Mouse (Mus musculus): ENCODE measurements around the gene Oasl1.
A peak's percentile ranks its signal among the peaks of the same experiment; 100 is the strongest.
"Not testable (repeated sequence)": the region's sequence is repeated elsewhere in the genome, so short reads cannot be mapped to it uniquely, and the experiment has no call there.

Oasl1 gene

GRCm38 (mm10) chr5:114926153-114926684 is 3.2 kb downstream of the Oasl1 start:
- no peak for DNase-seq (ENCODE audit: low read depth, low spot score)

GRCm38 (mm10) chr5:114926753-114927152 is 3.7 kb downstream of the Oasl1 start:
- DNase-seq (ENCODE audit: low read depth, low spot score) = no peak

- peak; percentile 83 for DNase-seq (ENCODE audit: low read depth, low spot score)
Measured at GRCm38 (mm10) chr5:114931626-114932025, 8.6 kb downstream of the Oasl1 start.

DNA sequence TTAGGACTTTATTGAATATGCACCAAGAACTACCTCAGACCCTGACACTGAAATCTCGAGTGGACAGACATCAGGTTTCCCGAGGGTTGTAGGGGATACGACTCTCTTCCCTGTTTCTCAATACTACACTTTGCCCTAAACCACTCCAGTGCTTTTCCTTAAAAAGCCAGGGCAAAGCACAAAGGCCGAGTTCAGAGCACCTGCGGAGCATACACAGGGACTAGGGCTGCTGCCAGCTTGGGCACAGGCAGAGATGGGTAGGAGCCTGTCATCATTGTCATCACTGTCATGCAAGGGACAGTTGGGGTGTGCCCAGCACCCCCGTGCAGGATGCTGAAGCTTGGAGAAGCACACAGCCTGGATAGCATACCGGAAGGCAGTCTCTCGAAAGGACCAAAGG is 10.2 kb downstream of the Oasl1 start:
- DNase-seq (ENCODE audit: low read depth, low spot score) = no peak

DNA sequence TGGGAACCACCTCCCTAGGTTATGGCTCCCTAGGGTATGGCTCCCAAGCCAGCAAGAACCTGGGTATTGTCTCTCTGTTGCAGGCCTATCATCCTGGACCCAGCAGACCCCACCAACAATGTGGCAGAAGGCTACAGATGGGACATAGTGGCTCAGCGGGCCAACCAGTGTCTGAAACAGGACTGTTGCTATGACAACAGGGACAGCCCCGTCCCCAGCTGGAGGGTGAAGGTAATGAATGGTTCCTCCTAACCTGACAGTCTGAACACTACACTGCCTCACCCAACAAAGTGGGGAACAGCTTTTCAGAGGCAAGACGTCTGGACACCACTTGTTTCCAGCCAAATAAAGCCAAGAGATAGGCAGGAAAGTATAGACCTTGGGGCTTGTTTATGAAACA is 12.8 kb downstream of the Oasl1 start:
- DNase-seq (ENCODE audit: low read depth, low spot score) = peak; percentile 62

DNA sequence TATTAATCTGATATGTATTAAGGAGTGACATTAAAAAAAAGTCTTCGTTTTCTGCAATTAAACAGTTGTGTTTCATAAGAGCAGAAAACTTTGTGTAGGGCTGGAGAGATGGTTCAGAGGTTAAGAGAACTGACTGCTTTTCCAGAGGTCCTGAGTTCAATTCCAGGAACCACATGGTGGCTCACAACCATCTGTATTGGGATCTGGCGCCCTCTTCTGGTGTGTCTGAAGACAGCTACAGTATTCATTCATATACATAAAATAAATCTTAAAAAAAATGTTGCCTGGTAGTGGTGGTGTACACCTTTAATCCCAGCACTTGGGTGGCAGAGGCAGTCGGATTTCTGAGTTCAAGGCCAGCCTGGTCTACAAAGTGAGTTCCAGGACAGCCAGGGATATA is 18.1 kb downstream of the Oasl1 start:
- not testable (repeated sequence) for DNase-seq (ENCODE audit: low read depth, low spot score)

DNA sequence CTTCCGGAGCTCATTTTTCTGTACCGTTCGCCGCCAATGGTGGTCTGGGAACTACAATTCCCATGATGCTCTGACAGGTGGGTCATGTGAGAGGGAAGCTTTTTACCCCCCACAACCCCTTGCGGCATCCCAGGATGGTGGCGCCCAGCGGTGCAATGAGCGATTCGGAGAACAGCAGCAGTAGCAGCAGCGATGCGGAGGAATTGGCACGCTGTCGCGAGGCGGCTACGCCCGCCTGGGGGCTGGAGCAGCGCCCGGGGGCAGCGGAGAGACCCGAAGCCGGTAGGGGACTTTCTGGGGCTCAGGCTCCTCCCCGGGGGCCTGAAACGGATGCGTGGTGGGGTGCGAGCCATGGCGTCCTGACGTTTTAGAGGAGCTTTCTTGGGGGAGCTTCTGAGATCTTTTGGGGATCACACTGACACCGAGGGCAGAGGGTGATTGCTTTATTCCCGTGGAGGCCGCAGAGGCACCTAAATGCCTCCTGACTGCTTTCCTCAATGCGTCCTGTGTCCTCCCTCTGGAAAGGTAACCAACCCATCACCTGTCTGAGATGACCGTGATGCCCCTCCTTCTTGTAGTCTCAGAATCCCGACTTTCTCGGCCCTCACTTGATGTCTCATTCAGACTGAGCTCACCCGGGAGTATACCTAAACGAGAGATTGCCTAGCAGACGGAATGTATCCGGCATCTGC is 19.2 kb downstream of the Oasl1 start, which contains the start of gene 2210016L21Rik:
2210016L21Rik (plus strand) TSS at position 85 of the 692 bp plus-strand sequence.
- DNase-seq (ENCODE audit: low read depth, low spot score) = peak; percentile 95

DNA sequence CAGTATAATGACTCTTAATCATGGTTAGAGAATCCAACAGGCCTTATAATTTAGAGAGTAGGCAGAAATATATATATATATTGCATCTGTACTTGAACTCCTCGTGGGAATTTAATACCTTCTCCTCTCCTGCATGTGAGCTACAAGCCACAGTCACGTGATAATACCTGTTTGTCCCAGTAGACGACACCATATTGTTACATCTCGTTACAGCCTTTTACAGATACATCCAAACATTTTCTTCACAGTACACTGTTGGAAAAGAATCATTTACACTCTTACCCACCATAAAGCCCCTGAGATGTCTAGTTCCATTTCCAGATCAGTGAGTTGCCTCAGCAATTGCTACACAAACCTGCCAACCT is 19.7 kb downstream of the Oasl1 start:
- no peak for DNase-seq (ENCODE audit: low read depth, low spot score)

DNA sequence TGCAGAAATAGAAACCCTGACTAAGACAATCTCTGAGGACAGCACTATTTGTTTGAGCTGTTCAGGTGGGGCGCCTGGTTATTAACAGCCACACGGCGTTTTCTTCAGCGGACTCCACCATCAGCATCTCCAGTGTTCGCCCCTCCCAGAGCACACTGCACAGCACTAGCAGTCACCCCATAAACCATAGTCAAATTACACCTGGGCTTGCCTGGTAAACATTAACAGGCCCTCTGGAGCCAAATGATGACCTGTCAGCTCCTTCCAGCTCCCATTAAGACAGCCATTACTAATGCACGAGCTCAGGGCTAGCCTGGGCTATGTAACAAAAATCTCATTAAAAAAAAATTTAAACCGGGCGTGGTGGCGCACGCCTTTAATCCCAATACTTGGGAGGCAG is 22.0 kb downstream of the Oasl1 start:
- DNase-seq (ENCODE audit: low read depth, low spot score) = no peak

- DNase-seq (ENCODE audit: low read depth, low spot score) = no peak
Measured at GRCm38 (mm10) chr5:114948891-114949290, 25.9 kb downstream of the Oasl1 start.

GRCm38 (mm10) chr5:114949316-114949715 is 26.3 kb downstream of the Oasl1 start:
- no peak for DNase-seq (ENCODE audit: low read depth, low spot score)

DNA sequence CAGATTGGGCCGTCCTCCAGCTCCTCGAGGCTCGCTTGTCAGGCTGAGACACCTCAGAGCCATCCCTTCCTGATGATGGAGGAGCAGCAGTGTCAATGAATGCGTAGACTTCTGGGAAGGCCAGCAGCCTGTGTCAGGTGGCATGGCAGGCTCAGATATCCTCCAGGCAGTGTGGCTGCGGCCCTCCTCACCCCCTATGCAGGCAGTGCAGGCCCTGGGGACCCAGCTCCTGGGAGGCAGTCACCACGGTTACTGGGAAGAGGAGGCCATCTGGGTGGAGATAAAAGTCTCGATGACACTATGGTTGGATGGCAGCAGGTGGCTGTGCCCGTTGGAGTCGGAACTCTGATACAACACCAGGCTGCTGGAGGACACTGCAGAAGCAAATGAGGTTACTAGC is 26.8 kb downstream of the Oasl1 start:
- no peak for DNase-seq (ENCODE audit: low read depth, low spot score)

GRCm38 (mm10) chr5:114950669-114951068 is 27.6 kb downstream of the Oasl1 start:
- no peak for DNase-seq (ENCODE audit: low read depth, low spot score)

DNA sequence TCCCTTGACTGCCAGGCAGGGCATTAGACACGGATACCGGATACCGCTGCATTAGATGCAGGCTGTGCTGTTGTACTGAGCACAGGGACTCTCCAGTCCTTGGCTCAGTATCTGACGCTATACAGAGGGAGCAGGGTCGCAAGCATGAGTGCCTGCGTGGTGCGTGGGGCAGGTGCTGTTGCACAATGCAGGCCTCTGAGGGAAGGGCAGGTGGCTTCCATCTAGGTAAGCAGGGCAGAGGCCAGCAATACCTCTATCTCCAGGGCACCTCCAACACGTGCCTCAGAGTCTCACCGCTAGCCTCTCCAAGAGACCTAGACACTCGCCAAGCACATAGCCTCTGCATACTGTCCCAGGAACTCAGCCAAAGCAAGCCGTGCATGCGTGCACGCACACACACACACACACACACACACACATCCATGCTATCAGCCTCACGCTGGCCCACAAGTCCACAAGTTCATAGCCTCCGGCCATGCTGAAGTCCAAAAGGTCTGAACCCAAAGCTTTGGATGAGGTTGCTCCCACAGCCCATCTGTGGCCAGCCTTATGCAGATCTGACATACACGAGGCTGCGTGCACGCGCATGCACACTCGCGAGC is 28.3 kb downstream of the Oasl1 start:
- no peak for DNase-seq (ENCODE audit: low read depth, low spot score)

- DNase-seq (ENCODE audit: low read depth, low spot score) = no peak
Measured at GRCm38 (mm10) chr5:114953326-114953725, 30.3 kb downstream of the Oasl1 start.

DNA sequence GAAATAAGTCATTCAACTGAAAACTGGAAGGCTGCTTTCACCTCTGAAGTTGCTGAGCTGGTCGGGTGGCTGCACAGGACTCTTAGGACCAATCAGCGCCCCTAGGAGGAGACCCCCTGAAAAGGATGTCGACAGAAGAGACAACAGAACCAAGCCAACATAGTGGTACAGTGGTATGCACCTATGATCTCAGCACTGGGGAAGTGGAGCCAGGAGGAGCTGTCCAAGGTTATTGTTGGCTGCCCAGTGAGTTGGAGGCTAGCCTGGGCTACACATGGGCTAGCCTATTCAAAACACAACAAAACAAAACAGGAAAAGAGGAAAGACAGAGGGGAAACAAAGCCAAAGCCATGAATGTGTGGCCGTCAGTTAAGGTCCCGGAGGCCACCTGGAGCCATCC is 35.0 kb downstream of the Oasl1 start:
- DNase-seq (ENCODE audit: low read depth, low spot score) = no peak

GRCm38 (mm10) chr5:114961590-114962360 is 38.7 kb downstream of the Oasl1 start:
- DNase-seq (ENCODE audit: low read depth, low spot score) = no peak

GRCm38 (mm10) chr5:114964315-114964966 is 41.4 kb downstream of the Oasl1 start:
- DNase-seq (ENCODE audit: low read depth, low spot score) = no peak

DNA sequence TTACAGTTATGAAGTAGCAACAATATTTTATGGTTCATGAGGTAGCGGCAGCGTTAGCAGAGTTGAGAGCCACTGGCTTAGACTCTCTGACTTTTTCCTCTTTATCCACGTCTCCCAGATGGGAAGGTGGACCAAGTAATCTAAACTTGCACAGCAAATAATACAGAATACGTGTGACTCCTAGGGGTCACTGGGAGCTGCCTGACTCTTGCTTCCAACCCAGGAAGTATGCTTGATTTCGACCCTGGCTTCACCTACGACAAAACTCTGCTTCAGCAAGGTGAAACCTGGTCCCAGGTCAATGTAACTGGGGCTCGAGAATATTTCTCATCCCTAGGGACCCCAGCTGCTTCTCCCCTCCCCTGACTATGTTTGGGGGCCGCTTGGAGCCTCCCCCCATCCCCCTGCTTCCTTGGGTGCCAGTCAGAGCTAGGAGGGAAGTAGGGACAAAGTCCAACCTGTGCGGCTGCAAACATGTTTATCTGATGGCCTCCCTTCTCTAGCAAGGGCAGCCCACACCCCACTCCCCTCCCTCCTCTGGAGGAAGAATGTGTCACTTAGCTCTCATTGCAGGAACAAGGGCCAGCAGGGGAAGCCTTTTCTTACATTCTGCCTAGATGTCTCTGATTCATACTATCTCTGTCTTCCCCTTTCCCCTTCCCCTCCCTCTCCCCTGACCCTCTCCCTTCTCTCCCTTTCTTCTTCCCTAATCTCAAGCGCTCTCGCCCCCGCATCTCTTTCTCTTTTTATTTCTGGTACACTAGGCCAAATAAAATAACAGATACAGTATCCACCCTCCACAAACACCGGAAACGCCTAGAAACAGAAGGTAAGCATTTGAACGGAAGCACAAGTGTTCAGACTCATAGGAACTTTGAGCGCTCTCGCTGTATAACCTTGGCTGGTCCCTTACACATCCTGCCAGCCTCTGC is 42.2 kb downstream of the Oasl1 start:
- DNase-seq (ENCODE audit: low read depth, low spot score) = no peak

- DNase-seq (ENCODE audit: low read depth, low spot score) = no peak
Measured at GRCm38 (mm10) chr5:114967523-114968268, 44.7 kb downstream of the Oasl1 start.

Data from ZHBTc4 (cell line).